Mouse (Mus musculus): ENCODE measurements around the gene Lin7a. TPM values are rescaled to one million over a fixed set of nuclear protein-coding genes. Genes with fewer than 3 reads are reported as not detected.

Gene Lin7a
- polyA plus RNA-seq, 1 experiment from 2014 or later = 3.4 TPM

GRCm38 (mm10) chr10:107228776-107229175, 42.7 kb upstream of the Lin7a start:
- Histone ChIP-seq H3K27ac (ENCODE audit: low read length) (no peak overlapping the region), H3K9me3 (replicated peaks; ENCODE audit: control insufficient read depth, low read length) (no peaks in the 10 kb centered on the region), H3K36me3 (ENCODE audit: control insufficient read depth, insufficient read depth, low read length) (no peaks in the 10 kb centered on the region), H3K9ac (ENCODE audit: low read length) (no peak overlapping the region), H3K27me3 (ENCODE audit: control insufficient read depth, insufficient read depth, low read length) (no peaks in the 10 kb centered on the region), H3K4me1 (ENCODE audit: control insufficient read depth, insufficient read depth, low read length) (no peaks in the 10 kb centered on the region), H3K4me3 (replicated peaks; ENCODE audit: low read length) (no peak overlapping the region), H3K4me2 (ENCODE audit: low read depth, low read length) (no peak overlapping the region)
- 73% methylated on average over 5 of the region's 5 CpGs for WGBS
- ATAC-seq (ENCODE audit: insufficient read depth, low FRiP score) = no peak

- Histone ChIP-seq H3K36me3 (ENCODE audit: control insufficient read depth, insufficient read depth, low read length) (no peaks in the 10 kb centered on the region), H3K9me3 (replicated peaks; ENCODE audit: control insufficient read depth, low read length) (no peaks in the 10 kb centered on the region), H3K4me1 (ENCODE audit: control insufficient read depth, insufficient read depth, low read length) (no peaks in the 10 kb centered on the region), H3K27me3 (ENCODE audit: control insufficient read depth, insufficient read depth, low read length) (no peaks in the 10 kb centered on the region), H3K4me3 (replicated peaks; ENCODE audit: low read length) (no peak overlapping the region), H3K27ac (ENCODE audit: low read length) (no peak overlapping the region), H3K4me2 (ENCODE audit: low read depth, low read length) (no peak overlapping the region), H3K9ac (ENCODE audit: low read length) (no peak overlapping the region)
- 66% methylated on average over 3 of the region's 3 CpGs for WGBS
- ATAC-seq (ENCODE audit: insufficient read depth, low FRiP score) = no peak
Observed at GRCm38 (mm10) chr10:107229416-107229815, 42.1 kb upstream of the Lin7a start.

- no peak overlapping the region for H3K9ac ChIP-seq (ENCODE audit: low read length)
- no peak overlapping the region for H3K27ac ChIP-seq (ENCODE audit: low read length)
- 71% methylated on average over 8 of the region's 8 CpGs for WGBS
- no peaks in the 10 kb centered on the region for H3K9me3 ChIP-seq (replicated peaks; ENCODE audit: control insufficient read depth, low read length)
- H3K27me3 ChIP-seq (ENCODE audit: control insufficient read depth, insufficient read depth, low read length) = no peaks in the 10 kb centered on the region
- no peak overlapping the region for H3K4me2 ChIP-seq (ENCODE audit: low read depth, low read length)
- ATAC-seq (ENCODE audit: insufficient read depth, low FRiP score) = no peak
- no peaks in the 10 kb centered on the region for H3K36me3 ChIP-seq (ENCODE audit: control insufficient read depth, insufficient read depth, low read length)
- H3K4me1 ChIP-seq (ENCODE audit: control insufficient read depth, insufficient read depth, low read length) = no peaks in the 10 kb centered on the region
- no peak overlapping the region for H3K4me3 ChIP-seq (replicated peaks; ENCODE audit: low read length)
Observed at GRCm38 (mm10) chr10:107230081-107230850, 41.2 kb upstream of the Lin7a start.

- Histone ChIP-seq H3K4me2 (ENCODE audit: low read depth, low read length) (no peak overlapping the region), H3K27me3 (ENCODE audit: control insufficient read depth, insufficient read depth, low read length) (no peaks in the 10 kb centered on the region), H3K4me3 (replicated peaks; ENCODE audit: low read length) (no peak overlapping the region), H3K9ac (ENCODE audit: low read length) (no peak overlapping the region), H3K9me3 (replicated peaks; ENCODE audit: control insufficient read depth, low read length) (no peaks in the 10 kb centered on the region), H3K4me1 (ENCODE audit: control insufficient read depth, insufficient read depth, low read length) (no peaks in the 10 kb centered on the region), H3K27ac (ENCODE audit: low read length) (no peak overlapping the region), H3K36me3 (ENCODE audit: control insufficient read depth, insufficient read depth, low read length) (no peaks in the 10 kb centered on the region)
- ATAC-seq (ENCODE audit: insufficient read depth, low FRiP score) = no peak
- 94% methylated on average over 1 of the region's 1 CpGs for WGBS
Observed at GRCm38 (mm10) chr10:107230851-107231130, 40.7 kb upstream of the Lin7a start.

GRCm38 (mm10) chr10:107231421-107232010, 40.0 kb upstream of the Lin7a start:
- ATAC-seq (ENCODE audit: insufficient read depth, low FRiP score) = no peak
- Histone ChIP-seq H3K27ac (ENCODE audit: low read length) (no peak overlapping the region), H3K27me3 (ENCODE audit: control insufficient read depth, insufficient read depth, low read length) (no peaks in the 10 kb centered on the region), H3K4me3 (replicated peaks; ENCODE audit: low read length) (no peak overlapping the region), H3K9ac (ENCODE audit: low read length) (no peak overlapping the region), H3K9me3 (replicated peaks; ENCODE audit: control insufficient read depth, low read length) (no peaks in the 10 kb centered on the region), H3K4me1 (ENCODE audit: control insufficient read depth, insufficient read depth, low read length) (no peaks in the 10 kb centered on the region), H3K4me2 (ENCODE audit: low read depth, low read length) (no peak overlapping the region), H3K36me3 (ENCODE audit: control insufficient read depth, insufficient read depth, low read length) (no peaks in the 10 kb centered on the region)
- 78% methylated on average over 4 of the region's 4 CpGs for WGBS

GRCm38 (mm10) chr10:107232491-107233110, 38.9 kb upstream of the Lin7a start:
- Histone ChIP-seq H3K9me3 (replicated peaks; ENCODE audit: control insufficient read depth, low read length) (no peaks in the 10 kb centered on the region), H3K4me1 (ENCODE audit: control insufficient read depth, insufficient read depth, low read length) (no peaks in the 10 kb centered on the region), H3K27me3 (ENCODE audit: control insufficient read depth, insufficient read depth, low read length) (no peaks in the 10 kb centered on the region), H3K27ac (ENCODE audit: low read length) (no peak overlapping the region), H3K4me2 (ENCODE audit: low read depth, low read length) (no peak overlapping the region), H3K4me3 (replicated peaks; ENCODE audit: low read length) (no peak overlapping the region), H3K36me3 (ENCODE audit: control insufficient read depth, insufficient read depth, low read length) (no peaks in the 10 kb centered on the region), H3K9ac (ENCODE audit: low read length) (no peak overlapping the region)
- WGBS = 89% methylated on average over 2 of the region's 2 CpGs
- ATAC-seq (ENCODE audit: insufficient read depth, low FRiP score) = no peak

GRCm38 (mm10) chr10:107233221-107233620, 38.3 kb upstream of the Lin7a start:
- no peak for ATAC-seq (ENCODE audit: insufficient read depth, low FRiP score)
- WGBS = 89% methylated on average over 2 of the region's 2 CpGs
- no peaks in the 10 kb centered on the region for H3K27me3 ChIP-seq (ENCODE audit: control insufficient read depth, insufficient read depth, low read length)

GRCm38 (mm10) chr10:107233825-107234224, 37.7 kb upstream of the Lin7a start:
- WGBS = 85% methylated on average over 4 of the region's 4 CpGs
- ATAC-seq (ENCODE audit: insufficient read depth, low FRiP score) = no peak
- Histone ChIP-seq H3K36me3 (ENCODE audit: control insufficient read depth, insufficient read depth, low read length) (no peaks in the 10 kb centered on the region), H3K27ac (ENCODE audit: low read length) (no peak overlapping the region), H3K9ac (ENCODE audit: low read length) (no peak overlapping the region), H3K27me3 (ENCODE audit: control insufficient read depth, insufficient read depth, low read length) (no peaks in the 10 kb centered on the region), H3K9me3 (replicated peaks; ENCODE audit: control insufficient read depth, low read length) (no peaks in the 10 kb centered on the region), H3K4me1 (ENCODE audit: control insufficient read depth, insufficient read depth, low read length) (no peaks in the 10 kb centered on the region), H3K4me2 (ENCODE audit: low read depth, low read length) (no peak overlapping the region), H3K4me3 (replicated peaks; ENCODE audit: low read length) (no peak overlapping the region)

More at GRCm38 (mm10) chr10:107233221-107233620, 38.3 kb upstream of the Lin7a start:
- Histone ChIP-seq H3K4me2 (ENCODE audit: low read depth, low read length) (no peak overlapping the region), H3K4me1 (ENCODE audit: control insufficient read depth, insufficient read depth, low read length) (no peaks in the 10 kb centered on the region), H3K9ac (ENCODE audit: low read length) (no peak overlapping the region), H3K36me3 (ENCODE audit: control insufficient read depth, insufficient read depth, low read length) (no peaks in the 10 kb centered on the region), H3K27ac (ENCODE audit: low read length) (no peak overlapping the region), H3K4me3 (replicated peaks; ENCODE audit: low read length) (no peak overlapping the region), H3K9me3 (replicated peaks; ENCODE audit: control insufficient read depth, low read length) (no peaks in the 10 kb centered on the region)
